Mouse (Mus musculus): ENCODE results near the gene Mybpc3.
A peak's percentile ranks its signal among the peaks of the same experiment; 100 is the strongest.
"Not testable (repeated sequence)": the region's sequence is repeated elsewhere in the genome, so short reads cannot be mapped to it uniquely, and the experiment has no call there.

Mybpc3 gene

GRCm38 (mm10) chr2:91088987-91089386 lies 29.0 kb upstream of the Mybpc3 start:
- DNase-seq, result no peak

- no peak for DNase-seq
Observed at GRCm38 (mm10) chr2:91090208-91090607, 27.7 kb upstream of the Mybpc3 start.

- no peak for DNase-seq
Observed at GRCm38 (mm10) chr2:91090827-91091226, 27.1 kb upstream of the Mybpc3 start.

DNA sequence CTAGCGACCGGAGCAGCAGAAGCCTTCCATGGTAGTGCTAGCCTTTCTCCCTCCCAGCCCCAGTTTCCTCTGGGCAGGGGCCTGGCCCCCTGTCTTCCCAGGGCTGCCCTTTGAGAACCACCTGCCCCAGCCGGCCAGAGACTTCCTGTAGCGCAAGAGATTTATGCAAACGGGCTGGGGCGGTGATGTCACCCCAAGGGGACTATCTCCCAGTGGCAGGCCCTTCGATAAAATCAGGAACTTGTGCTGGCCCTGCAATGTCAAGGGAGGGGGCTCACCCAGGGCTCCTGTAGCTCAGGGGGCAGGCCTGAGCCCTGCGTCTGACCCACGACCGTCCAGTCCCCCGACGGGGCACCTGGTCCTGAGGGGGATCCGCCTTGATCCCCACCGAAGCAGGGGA lies 21.4 kb upstream of the Mybpc3 start:
- no peak for DNase-seq

- no peak for DNase-seq
Observed at GRCm38 (mm10) chr2:91097015-91097414, 20.9 kb upstream of the Mybpc3 start.

GRCm38 (mm10) chr2:91098156-91098555 lies 19.8 kb upstream of the Mybpc3 start:
- DNase-seq, result no peak

DNA sequence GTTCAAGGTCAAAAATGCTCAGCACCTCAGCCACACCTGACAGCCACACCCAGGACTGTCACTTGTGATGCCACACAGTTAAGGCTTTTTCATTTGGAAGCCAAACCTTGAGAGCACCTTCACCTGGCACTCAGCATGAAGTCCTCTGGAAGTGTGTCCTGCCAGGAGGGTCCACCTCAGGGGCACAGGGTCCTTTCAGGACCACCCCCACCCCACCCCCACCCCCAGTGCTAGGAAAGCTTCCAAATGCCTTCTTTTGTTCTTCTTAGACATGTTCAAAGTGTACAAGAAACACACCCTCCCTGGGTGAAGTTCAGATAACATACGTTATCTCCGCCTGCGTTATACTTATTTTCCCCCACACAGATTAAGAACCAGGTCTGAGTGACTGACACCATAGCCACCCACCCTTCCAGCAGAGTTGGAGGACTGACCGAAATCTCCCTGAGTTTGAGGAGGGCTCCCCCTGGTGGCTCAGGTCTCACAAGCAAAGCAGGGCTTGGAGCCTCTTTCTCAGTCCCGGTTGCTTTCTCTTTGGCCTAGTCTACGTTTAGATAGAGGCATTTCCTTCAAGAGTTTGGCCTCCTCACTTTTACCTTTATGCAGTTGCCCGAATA lies 16.7 kb upstream of the Mybpc3 start:
- DNase-seq, result peak; percentile 81 to 92

DNA sequence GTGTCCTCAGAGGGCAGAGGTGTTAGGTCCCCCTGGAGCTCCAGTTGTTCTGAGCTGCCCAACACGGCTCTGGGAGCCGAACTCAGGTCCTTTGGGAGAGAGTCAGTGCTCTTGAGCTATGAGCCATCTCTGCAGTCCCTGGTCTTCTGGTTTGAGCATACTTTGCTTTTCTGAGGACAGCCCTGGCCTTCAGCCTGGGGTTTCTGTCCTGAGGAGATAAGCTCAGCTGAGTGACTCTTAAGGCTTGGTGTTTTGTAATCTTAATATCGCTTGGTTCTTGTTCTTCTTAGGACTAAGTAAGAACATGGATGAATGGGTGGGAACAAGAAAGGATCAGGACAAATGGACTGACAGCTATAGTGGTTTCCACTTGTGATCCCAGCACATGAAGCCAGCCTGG lies 9.8 kb upstream of the Mybpc3 start:
- no peak for DNase-seq

- DNase-seq, result no peak
Observed at GRCm38 (mm10) chr2:91109241-91109640, 8.7 kb upstream of the Mybpc3 start.

DNA sequence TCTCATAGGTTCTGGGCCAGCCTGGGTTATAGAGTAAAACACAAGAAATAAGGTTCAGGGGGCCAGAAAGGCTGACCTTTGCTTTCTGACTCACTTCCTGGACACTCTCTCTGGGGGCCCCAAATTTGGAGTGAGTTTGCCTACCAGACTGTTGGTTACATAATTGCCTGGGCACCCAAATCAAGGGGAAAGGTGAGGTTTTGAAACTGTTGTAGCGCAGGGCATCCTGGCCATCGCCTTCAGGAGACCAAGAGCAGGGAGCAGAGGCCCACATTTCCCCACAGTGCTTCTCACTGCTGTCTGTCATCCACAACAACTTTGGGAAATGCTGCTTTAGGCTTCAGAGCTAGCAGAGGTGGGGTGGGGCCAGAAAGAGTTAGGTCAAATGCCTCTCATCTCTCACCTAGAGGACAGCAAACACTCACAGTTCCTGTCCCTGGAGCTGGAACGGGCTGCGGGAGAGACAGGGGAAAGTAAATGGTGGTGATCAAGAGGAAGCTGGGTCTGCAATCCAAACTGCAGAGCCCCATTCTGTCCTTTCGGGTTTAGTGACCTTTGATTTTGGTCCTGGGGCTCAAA lies 8.0 kb upstream of the Mybpc3 start:
- DNase-seq, result no peak

DNA sequence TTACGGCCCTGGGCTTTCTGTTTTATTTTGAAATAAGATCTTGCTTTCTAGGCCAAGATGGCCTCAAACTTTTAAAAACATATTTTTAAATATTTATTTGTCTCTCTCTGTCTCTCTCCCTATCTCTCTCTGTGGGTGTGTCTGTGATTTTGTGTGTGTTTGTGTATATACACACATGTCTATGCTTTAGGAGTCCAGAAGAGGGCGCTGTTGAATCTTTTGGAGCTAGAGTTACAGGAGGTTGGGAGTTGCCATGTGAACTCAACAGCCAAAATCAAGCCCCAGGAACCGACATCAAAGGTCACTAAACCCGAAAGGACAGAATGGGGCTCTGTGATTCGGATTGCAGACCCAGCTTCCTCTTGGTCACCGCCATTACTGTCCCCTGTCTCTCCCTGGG lies 7.5 kb upstream of the Mybpc3 start:
- no peak for DNase-seq

DNA sequence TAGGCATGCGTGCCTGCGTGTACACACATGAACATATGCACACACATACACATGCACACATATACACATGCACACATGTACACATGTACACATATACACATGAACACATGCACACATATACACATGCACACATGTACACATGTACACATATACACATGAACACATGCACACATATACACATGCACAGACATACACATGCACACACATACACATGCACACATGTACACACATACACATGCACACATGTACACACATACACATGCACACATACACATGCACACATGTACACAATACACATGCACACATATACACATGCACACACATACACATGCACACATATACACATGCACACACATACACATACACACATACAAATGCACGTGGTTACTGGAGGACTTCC lies 6.1 kb upstream of the Mybpc3 start:
- not testable (repeated sequence) for DNase-seq

GRCm38 (mm10) chr2:91112491-91112890 lies 5.5 kb upstream of the Mybpc3 start:
- peak; percentile 46 to 69 for DNase-seq

- no peak for DNase-seq
Observed at GRCm38 (mm10) chr2:91113334-91113733, 4.6 kb upstream of the Mybpc3 start.

- DNase-seq, result no peak
Observed at GRCm38 (mm10) chr2:91113852-91114251, 4.1 kb upstream of the Mybpc3 start.

DNA sequence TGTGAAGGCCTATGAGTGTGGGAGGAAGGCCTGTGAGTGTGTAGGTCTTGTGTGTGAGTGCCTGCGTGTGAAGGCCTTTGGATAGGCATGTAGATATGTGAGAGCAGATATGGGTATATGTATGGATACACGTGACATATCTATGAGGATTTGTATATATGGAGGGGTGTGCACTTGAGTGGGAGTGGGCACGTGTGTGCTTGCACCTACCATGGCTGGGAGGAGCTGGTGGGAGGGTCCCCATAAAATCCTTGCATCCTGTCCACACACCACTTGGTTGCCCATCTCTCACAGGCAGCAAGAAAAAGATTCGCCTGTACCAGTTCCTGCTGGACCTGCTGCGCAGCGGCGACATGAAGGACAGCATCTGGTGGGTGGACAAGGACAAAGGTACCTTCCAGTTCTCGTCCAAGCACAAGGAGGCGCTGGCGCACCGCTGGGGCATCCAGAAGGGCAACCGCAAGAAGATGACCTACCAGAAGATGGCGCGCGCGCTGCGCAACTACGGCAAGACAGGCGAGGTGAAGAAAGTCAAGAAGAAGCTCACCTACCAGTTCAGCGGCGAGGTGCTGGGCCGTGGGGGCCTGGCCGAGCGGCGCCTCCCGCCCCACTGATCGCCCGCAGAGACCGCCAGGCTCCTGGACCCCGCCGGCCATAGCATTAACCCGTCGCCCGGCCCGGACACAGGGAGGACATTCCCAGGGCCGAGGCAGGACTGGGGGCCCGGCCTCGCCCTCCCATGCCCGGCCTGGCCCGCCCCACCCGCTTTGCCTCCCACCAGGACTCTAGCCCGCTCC lies 3.0 kb upstream of the Mybpc3 start:
- peak; percentile 94 to 99 for DNase-seq

- no peak for DNase-seq
Observed at GRCm38 (mm10) chr2:91115578-91115970, 2.4 kb upstream of the Mybpc3 start.

GRCm38 (mm10) chr2:91116842-91117241 lies 1.1 kb upstream of the Mybpc3 start:
- DNase-seq, result no peak

DNA sequence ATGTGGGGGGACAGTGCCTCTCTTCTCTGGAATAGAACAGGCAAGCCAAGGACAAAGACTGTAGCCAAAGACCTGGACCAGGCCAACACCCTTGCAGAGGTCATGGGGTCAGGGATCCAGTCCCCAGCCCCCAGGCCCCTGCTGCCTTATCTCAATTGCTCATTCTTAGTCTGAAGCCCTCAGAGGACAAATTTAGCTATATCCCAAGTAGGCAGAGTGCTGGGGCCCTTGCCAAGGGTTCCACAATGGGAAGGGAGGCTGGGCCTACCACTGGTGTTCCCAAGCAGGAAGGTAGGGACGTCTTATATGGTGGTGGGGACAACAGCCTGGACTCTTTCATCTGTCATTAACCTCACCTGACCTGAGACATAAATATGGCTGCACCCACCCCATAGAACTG lies 703 bp downstream of the Mybpc3 start:
- DNase-seq, result no peak

- DNase-seq, result no peak
Observed at GRCm38 (mm10) chr2:91119061-91119460, 1.1 kb downstream of the Mybpc3 start.

- DNase-seq, result no peak
Observed at GRCm38 (mm10) chr2:91119551-91119950, 1.6 kb downstream of the Mybpc3 start.

DNA sequence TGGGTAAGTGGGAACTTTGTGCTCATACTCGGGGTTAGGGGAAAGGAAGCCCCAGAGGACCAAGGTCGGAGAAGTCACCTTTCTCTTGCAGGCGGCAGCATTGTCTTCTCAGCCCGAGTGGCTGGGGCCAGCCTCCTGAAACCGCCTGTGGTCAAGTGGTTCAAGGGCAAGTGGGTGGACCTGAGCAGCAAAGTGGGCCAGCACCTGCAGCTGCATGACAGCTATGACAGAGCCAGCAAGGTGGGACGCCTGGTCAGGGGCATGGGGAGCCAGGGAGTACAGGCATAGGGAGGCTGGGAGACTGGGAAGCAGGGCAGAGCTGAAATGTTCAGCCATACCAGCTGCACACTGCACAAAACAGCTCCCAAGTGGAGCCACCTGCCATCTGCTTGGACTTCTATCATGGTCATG lies 2.3 kb downstream of the Mybpc3 start:
- no peak for DNase-seq

DNA sequence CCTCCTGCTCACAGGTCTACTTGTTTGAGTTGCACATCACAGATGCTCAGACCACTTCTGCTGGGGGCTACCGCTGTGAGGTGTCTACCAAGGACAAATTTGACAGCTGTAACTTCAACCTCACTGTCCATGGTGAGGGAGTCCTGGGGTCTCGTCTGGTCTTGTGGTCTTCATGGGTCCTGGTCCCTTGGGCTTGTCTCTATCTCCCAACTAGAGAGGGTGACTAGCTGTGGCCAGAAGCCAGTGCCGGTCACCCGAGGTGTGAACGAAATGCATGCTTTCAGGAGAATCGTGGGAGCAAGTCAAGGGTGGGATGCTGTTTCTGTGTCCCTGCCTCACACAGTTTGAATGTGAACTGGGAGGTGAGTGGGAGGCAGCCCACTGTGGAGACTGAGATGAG lies 3.1 kb downstream of the Mybpc3 start:
- DNase-seq, result no peak

DNA sequence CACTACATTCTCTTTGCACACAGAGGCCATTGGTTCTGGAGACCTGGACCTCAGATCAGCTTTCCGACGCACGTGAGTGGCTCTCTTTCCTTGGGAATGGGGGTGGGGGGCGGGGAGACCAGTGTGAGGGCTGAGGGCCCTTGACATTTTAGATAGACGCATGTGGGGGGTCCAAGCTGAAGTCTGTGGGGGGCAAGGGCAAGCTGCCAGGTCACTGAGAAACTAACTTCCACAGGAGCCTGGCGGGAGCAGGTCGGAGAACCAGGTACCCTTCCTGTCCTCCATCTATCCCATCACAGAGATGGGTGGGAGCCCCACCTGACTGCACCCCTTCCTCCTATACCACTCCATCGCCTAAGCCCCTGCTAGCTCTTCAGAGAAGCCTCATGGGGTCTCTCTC lies 3.6 kb downstream of the Mybpc3 start:
- no peak for DNase-seq

All from kidney, adult 8-10 months (tissue).